Mouse (Mus musculus) midbrain, embryonic 14.5 days (tissue): Measurements from ENCODE around the gene Ccpg1os. TPM values are rescaled to one million over a fixed set of nuclear protein-coding genes. Genes with fewer than 3 reads are reported as not detected.

Experiments used
- ATAC-seq: fragments of 200-750 bp; cut with Nextera tagmentation; 2 replicates; pipeline ENCODE4 v1.8.0; 2017; ENCODE audit warnings: moderate number of reproducible peaks, moderate library complexity; ENCODE audit not compliant: low FRiP score, low TSS enrichment
- DNase-seq: peaks from one replicate; pipeline ENCODE4 v3.0.0-alpha.2; 2015
- H3K27ac ChIP-seq: fragments of 300-500 bp; sonication (generic); replicated peaks from 2 replicates; pipeline ENCODE4 v1.5.1; 2014; ENCODE audit warnings: mild to moderate bottlenecking, low read depth, low read length, moderate library complexity
- H3K27me3 ChIP-seq: fragments of 300-500 bp; sonication (generic); 2 replicates; pipeline ENCODE4 v1.6.1; 2014; ENCODE audit warnings: low read length, control low read depth, mixed read lengths; ENCODE audit not compliant: control insufficient read depth, insufficient read depth
- H3K36me3 ChIP-seq: fragments of 300-500 bp; sonication (generic); 2 replicates; pipeline ENCODE4 v1.6.1; 2014; ENCODE audit warnings: low read length, control low read depth; ENCODE audit not compliant: control insufficient read depth, insufficient read depth
- H3K4me1 ChIP-seq: fragments of 300-500 bp; sonication (generic); 2 replicates; pipeline ENCODE4 v1.6.1; 2014; ENCODE audit warnings: mild to moderate bottlenecking, antibody characterized with exemption, low read length, control low read depth; ENCODE audit not compliant: control insufficient read depth, insufficient read depth
- H3K4me2 ChIP-seq: fragments of 300-500 bp; sonication (generic); 2 replicates; pipeline ENCODE4 v1.6.1; 2014; ENCODE audit warnings: mild to moderate bottlenecking, low read length, moderate library complexity
- H3K4me3 ChIP-seq: fragments of 300-500 bp; sonication (generic); replicated peaks from 2 replicates; pipeline ENCODE4 v1.5.1; 2014; ENCODE audit warnings: low read depth, low read length
- H3K9ac ChIP-seq: fragments of 300-500 bp; sonication (generic); replicated peaks from 2 replicates; pipeline ENCODE4 v1.6.1; 2014; ENCODE audit warnings: mild to moderate bottlenecking, low read length, moderate library complexity
- H3K9me3 ChIP-seq: fragments of 300-500 bp; sonication (generic); 2 replicates; pipeline ENCODE4 v1.6.1; 2016; ENCODE audit warnings: low read length, control low read depth, mixed read lengths; ENCODE audit not compliant: control insufficient read depth
- WGBS: fragments of 180-500 bp; shearing (Covaris S2); extraction: QIAGEN DNeasy Blood & Tissue Kit; methylation state at CpG from one replicate; pipeline ENCODE4 v1.1.7; 2014; 5-methylcytosine and 5-hydroxymethylcytosine counted together
- polyA plus RNA-seq: library from polyadenylated mRNA; unstranded; fragments of >200 nt; fragmentation: Nextera tagmentation; extraction: Ambion mirVana; gene quantifications from 2 replicates; pipeline ENCODE4 v1.2.1, GENCODE M21; 2014

Ccpg1os gene
- polyA plus RNA-seq = 20.8 and 25.2 TPM in 2 replicates

DNA sequence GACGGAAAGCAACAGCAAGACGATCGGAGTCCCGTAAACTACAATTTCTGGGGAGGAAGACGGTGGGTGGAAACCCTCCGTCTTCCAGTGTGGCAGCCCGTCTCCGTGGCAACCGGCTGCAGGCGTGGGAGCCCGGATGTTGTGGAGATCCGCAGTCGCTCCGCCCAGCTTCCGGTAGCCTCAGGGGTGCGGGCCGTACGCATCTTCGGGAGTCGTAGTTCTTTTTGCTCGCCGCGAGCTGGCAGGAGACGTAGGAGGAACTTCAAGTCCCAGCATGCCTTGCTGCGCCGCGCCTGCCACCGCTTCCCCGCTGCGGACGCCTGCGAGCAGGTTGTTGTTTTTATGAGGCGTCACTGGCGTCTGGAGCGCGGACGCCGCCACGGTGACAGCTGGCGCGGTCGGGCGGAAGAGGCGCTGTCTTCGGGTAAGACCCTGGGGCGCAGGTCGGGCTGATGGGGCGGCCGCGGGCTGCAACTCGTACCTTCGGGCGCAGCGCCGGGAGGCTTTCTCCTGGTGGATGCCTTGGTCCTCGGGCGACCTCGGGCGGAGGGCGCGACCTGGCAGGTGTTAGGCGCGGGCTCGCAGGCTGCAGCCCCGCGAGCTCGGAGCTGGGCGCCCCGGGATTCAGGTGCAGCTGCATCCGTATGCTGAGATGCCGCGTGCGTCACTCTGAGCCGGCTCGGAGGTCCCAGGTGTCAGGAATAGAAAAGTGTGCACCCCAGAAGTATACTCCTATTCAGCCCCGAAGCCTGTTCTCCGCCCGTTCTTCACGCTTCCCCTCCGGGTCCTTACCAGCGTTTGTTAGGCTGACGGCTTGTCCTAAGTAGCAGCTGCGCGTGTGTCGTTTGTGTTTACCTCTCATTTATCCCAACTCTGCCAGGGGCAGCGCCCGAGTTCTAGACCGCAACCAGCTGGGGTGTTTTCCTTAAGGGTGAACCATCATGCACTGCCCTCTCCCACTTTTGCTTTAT lies at the start of gene Ccpg1os, which contains the start of gene Ccpg1:
Gene Ccpg1os (minus strand): TSS at position 133 of the 971 bp plus-strand sequence.
Gene Ccpg1 (plus strand): TSS at position 180 of the 971 bp plus-strand sequence.
- H3K4me3 ChIP-seq = peak within 1 kb of the TSS; percentile 87
- H3K4me1 ChIP-seq = peaks cover 18% of the 10 kb centered on the region
- no peaks in the 10 kb centered on the region for H3K9me3 ChIP-seq
- ATAC-seq (peak; percentile 99), DNase-seq (peak; percentile 98)
- H3K27ac ChIP-seq = peak within 1 kb of the TSS; percentile 89
- peak within 1 kb of the TSS; percentile 84 for H3K9ac ChIP-seq
- H3K4me2 ChIP-seq = peak within 1 kb of the TSS; percentile 81
- H3K36me3 ChIP-seq = no peaks in the 10 kb centered on the region
- no peaks in the 10 kb centered on the region for H3K27me3 ChIP-seq
- under 1% methylated on average over 86 of the region's 88 CpGs for WGBS

DNA sequence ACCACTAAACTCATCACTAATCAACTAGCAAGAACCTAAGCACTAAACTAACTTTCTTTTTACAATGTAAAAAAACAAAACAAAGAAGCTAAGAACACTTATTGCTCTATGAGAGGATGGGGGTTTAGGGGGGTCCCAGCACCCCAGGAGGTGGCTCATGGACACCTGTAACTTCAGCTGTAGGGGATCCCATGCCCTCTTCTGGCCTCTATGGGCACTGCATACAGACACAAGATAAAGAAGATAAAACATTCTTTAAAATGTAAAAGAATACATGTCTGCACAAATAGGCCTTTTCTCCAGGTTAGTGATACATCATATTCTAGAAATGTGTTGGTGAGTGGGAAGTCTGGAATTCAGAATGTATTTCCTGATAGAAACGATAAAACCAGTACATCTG lies 48.2 kb upstream of the Ccpg1os start:
- Histone ChIP-seq H3K4me2 (no peak overlapping the region), H3K4me1 (peaks cover 1% of the 10 kb centered on the region), H3K4me3 (no peak overlapping the region), H3K36me3 (peaks cover 40% of the 10 kb centered on the region), H3K9me3 (no peaks in the 10 kb centered on the region), H3K27ac (no peak overlapping the region), H3K9ac (no peak overlapping the region), H3K27me3 (no peaks in the 10 kb centered on the region)
- WGBS = 95% methylated on average over 1 of the region's 1 CpGs
- DNase-seq (no peak), ATAC-seq (no peak)

DNA sequence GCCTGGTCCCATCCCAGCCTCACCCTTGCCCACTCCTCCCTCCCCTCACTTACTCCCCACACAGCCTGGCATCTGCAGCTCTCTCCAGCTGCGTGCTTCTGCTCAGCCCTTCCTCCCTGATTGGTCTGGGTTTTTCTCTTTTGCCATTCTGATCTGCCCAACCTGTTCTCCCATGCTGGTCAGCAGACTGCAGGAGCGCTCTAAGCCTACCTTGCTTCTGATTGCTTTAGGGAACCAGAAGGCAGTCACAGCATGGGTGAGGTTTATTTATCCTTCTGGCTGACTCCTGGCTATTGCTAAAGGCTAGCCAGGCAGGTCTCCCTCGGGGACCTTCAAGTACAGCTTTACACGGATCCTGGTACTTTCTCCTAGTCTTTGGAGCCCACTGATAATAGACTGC lies 46.2 kb upstream of the Ccpg1os start:
- ATAC-seq (no peak), DNase-seq (no peak)
- no peaks in the 10 kb centered on the region for H3K4me1 ChIP-seq
- H3K4me3 ChIP-seq = no peak overlapping the region
- H3K9me3 ChIP-seq = no peaks in the 10 kb centered on the region
- peaks cover 36% of the 10 kb centered on the region for H3K36me3 ChIP-seq
- H3K27ac ChIP-seq = no peak overlapping the region
- no peaks in the 10 kb centered on the region for H3K27me3 ChIP-seq
- 80% methylated on average over 4 of the region's 4 CpGs for WGBS
- no peak overlapping the region for H3K9ac ChIP-seq
- H3K4me2 ChIP-seq = no peak overlapping the region

DNA sequence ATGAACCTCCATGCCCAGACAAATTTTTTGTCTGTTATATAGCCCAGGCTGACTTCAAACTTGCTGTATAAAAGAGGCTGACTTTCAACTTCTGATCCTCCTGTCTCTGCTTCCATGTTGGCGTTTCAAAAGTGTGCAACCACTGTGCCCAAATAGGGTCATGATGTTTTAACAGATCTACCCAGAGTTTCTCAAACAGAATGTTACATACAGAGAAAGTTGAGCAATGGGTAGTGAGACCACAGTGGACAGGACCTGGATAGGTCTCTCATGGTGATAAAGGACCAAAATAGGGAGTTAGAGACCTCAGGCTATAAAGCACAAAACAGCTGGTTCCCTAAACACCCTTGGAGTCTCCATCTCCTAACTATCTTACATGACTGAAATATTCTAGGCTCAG lies 45.3 kb upstream of the Ccpg1os start:
- peaks cover 34% of the 10 kb centered on the region for H3K36me3 ChIP-seq
- DNase-seq (no peak), ATAC-seq (no peak)
- no peaks in the 10 kb centered on the region for H3K27me3 ChIP-seq
- H3K9ac ChIP-seq = no peak overlapping the region
- H3K4me3 ChIP-seq = no peak overlapping the region
- H3K27ac ChIP-seq = no peak overlapping the region
- H3K4me2 ChIP-seq = no peak overlapping the region
- H3K9me3 ChIP-seq = no peaks in the 10 kb centered on the region
- H3K4me1 ChIP-seq = no peaks in the 10 kb centered on the region
- 100% methylated on average over 1 of the region's 1 CpGs for WGBS

DNA sequence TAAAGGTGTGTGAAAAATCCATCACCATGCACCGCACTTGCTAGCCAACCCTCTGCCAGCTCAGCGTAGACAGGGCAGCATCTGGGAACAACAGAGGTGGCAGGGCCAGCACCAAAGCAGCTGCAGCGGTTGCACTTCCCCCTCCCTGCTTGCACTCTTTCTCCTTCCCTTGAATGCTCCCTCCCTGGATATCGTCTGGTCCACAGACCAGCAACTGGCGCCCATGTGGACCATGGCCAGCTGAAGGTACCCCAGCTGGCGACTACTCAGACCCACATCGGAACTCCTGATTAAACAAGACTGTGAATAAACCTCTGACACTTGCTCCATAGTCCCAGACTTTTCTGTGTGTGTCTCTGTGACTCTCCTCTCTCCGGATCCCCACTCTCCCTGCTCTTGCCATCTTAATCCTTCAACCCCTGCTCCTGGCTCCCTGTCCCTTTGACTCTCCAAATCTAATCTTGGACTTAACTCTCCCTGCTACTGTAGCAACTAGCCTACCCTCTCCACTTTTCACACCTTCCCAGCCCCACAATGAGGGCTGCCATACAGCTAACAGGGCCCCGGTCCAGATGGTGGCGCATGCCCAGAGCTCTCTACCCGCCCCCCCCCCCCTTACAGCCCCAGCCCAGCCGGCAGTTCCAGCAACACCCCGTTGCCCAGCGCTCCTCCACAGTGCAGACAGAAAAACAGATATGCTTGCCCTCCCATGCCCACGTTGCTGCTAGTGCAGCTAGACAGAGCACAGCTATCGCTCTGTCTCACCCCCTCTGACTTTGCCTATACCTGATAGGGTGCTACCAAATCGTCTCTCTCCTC lies 40.8 kb upstream of the Ccpg1os start:
- H3K4me2 ChIP-seq = peak overlapping the region; percentile 7; the same call in 1 of the 2 replicates
- H3K9ac ChIP-seq = no peak overlapping the region
- ATAC-seq = peak; percentile 43; the same call in 1 of the 2 replicates
- H3K36me3 ChIP-seq = peaks cover 36% of the 10 kb centered on the region
- no peaks in the 10 kb centered on the region for H3K27me3 ChIP-seq
- H3K4me1 ChIP-seq = no peaks in the 10 kb centered on the region
- DNase-seq = peak; percentile 20
- H3K9me3 ChIP-seq = no peaks in the 10 kb centered on the region
- no peak overlapping the region for H3K27ac ChIP-seq
- H3K4me3 ChIP-seq = no peak overlapping the region
- WGBS = 26% methylated on average over 17 of the region's 17 CpGs

DNA sequence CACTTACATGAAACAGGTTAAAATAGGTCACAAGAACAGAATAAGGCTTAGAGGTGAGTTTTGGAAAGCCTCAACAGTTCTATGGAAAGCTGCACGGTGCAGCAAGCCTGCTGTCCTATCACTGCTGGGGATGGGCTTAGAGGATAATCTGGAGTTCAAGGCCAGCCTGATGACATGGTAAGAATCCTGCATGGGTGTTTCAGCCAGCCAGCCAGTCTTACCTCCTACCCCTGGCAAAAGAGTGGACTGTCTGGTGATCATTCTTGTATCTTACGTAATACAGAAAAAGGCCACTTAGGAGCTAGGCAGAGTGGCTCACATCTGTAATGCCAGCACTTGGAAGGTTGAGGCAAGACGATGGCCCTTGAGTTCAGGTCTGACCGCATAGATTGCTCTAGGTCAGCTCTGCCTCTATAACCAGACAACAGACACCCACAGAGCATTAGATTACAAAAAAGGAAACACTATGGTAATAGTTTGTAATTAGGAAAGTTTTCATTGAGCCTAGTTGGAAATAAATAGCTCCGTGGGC lies 35.5 kb upstream of the Ccpg1os start:
- no peak overlapping the region for H3K9ac ChIP-seq
- 94% methylated on average over 5 of the region's 5 CpGs for WGBS
- DNase-seq (no peak), ATAC-seq (no peak)
- no peaks in the 10 kb centered on the region for H3K9me3 ChIP-seq
- no peak overlapping the region for H3K27ac ChIP-seq
- H3K4me1 ChIP-seq = no peaks in the 10 kb centered on the region
- H3K27me3 ChIP-seq = no peaks in the 10 kb centered on the region
- H3K4me2 ChIP-seq = no peak overlapping the region
- H3K36me3 ChIP-seq = peaks cover 78% of the 10 kb centered on the region
- no peak overlapping the region for H3K4me3 ChIP-seq

DNA sequence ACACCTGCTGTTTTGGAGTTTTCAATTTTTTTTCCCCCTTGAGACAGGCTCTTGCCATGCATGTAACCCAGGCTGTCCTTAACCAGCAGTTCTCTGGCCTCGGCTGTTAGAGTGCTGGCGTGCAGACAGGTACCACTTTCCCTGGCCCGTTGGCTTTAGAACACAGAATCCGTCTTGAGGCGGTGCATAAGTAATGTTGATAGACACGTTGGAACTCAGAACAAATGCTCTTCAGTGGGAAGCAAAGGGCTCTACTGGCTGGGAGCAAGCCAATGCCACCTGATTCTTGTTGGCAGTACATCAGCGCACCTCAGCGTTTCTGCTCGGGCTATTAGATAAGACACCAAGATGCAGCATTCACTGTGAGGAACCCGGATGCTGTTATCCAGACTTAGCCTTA lies 34.7 kb upstream of the Ccpg1os start:
- Histone ChIP-seq H3K9ac (no peak overlapping the region), H3K9me3 (no peaks in the 10 kb centered on the region), H3K4me2 (no peak overlapping the region), H3K27me3 (no peaks in the 10 kb centered on the region), H3K36me3 (peaks cover 82% of the 10 kb centered on the region), H3K4me3 (no peak overlapping the region), H3K4me1 (no peaks in the 10 kb centered on the region), H3K27ac (no peak overlapping the region)
- DNase-seq = no peak
- 95% methylated on average over 10 of the region's 10 CpGs for WGBS
- ATAC-seq = no peak

DNA sequence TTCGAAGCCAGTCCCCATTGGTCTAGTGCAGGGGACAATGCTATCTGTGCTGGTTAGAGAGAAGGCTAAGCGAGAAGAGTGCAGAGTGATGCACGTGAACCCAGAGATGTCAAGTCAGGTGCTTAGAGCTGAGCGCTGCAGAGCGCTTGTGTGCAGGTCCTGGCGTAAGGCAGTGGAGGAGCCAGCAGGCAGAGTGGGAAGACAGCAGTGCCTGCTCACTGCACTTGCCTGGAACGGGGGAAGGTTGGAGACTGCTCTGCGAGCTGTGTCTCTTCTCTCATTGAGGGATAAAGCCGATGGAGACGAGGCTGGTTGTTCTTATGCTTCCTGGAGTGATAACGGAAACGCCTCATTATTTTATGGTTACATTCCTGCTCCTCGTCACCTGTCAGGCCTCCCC lies 29.5 kb upstream of the Ccpg1os start:
- WGBS = 90% methylated on average over 13 of the region's 13 CpGs
- H3K36me3 ChIP-seq = peaks cover 96% of the 10 kb centered on the region
- no peak for ATAC-seq

More for the DNA sequence above, 29.5 kb upstream of the Ccpg1os start:
- no peaks in the 10 kb centered on the region for H3K27me3 ChIP-seq
- DNase-seq = no peak
- no peak overlapping the region for H3K4me3 ChIP-seq
- no peak overlapping the region for H3K9ac ChIP-seq
- H3K4me1 ChIP-seq = no peaks in the 10 kb centered on the region
- no peak overlapping the region for H3K27ac ChIP-seq
- H3K9me3 ChIP-seq = no peaks in the 10 kb centered on the region
- H3K4me2 ChIP-seq = no peak overlapping the region
